Mouse (Mus musculus): ENCODE results near the gene Tnk2.

- TF ChIP-seq CTCF (IDR thresholded peaks at IDR 0.05; ENCODE audit: low read depth, low read length) (no peak), POLR2A (IDR thresholded peaks at IDR 0.05; ENCODE audit: extremely low read depth, insufficient read depth, low read length) (no peak)
Measured at GRCm38 (mm10) chr16:32656794-32657193, 13.1 kb downstream of the Tnk2 start.

Data from liver, adult 2 months (tissue).